Mouse (Mus musculus) megakaryocyte, embryonic 14.5 days (primary cell): Measurements from ENCODE around the gene Figla. TPM values are rescaled to one million over a fixed set of nuclear protein-coding genes. Genes with fewer than 3 reads are reported as not detected.
"Not testable (repeated sequence)": the region's sequence is repeated elsewhere in the genome, so short reads cannot be mapped to it uniquely, and the experiment has no call there.

Source experiments
- H3K27me3 ChIP-seq: replicated peaks from 2 replicates; pipeline ENCODE3; 2012; ENCODE audit warnings: inconsistent platforms
- H3K36me3 ChIP-seq: replicated peaks from 2 replicates; pipeline ENCODE3; 2012; ENCODE audit warnings: low read length, inconsistent platforms, mixed read lengths
- H3K4me1 ChIP-seq: 2 replicates; pipeline ENCODE4 v1.6.1; 2012; ENCODE audit warnings: inconsistent platforms
- H3K4me3 ChIP-seq: replicated peaks from 2 replicates; pipeline ENCODE3; 2012; ENCODE audit warnings: moderate library complexity, mild to moderate bottlenecking, inconsistent platforms
- H3K9me3 ChIP-seq: 2 replicates; pipeline ENCODE4 v1.6.1; 2012; ENCODE audit warnings: inconsistent platforms
- FLI1 ChIP-seq: IDR thresholded peaks from 2 replicates; pipeline ENCODE4 v1.6.1; 2012; ENCODE audit warnings: low read length, inconsistent platforms, mixed read lengths
- GATA1 ChIP-seq: IDR thresholded peaks from 3 replicates; pipeline ENCODE4 v1.6.1; 2012; ENCODE audit warnings: mixed read lengths, low read length, inconsistent platforms, borderline replicate concordance
- polyA plus RNA-seq: library from polyadenylated mRNA; stranded (reverse); fragments of >175 nt; gene quantifications from 2 replicates; pipeline ENCODE4 v1.2.3, GENCODE M21; 2012; ENCODE audit warnings: low replicate concordance; ENCODE audit not compliant: insufficient read depth

Figla gene
- polyA plus RNA-seq = not detected in 2 replicates

GRCm38 (mm10) chr6:86015871-86016270 is at the start of gene Figla:
Gene Figla, plus strand, starts transcription at chr6:86016171.
- Histone ChIP-seq H3K36me3 (no peaks in the 10 kb centered on the region), H3K4me1 (peaks cover 16% of the 10 kb centered on the region), H3K9me3 (no peaks in the 10 kb centered on the region), H3K27me3 (peaks cover 54% of the 10 kb centered on the region), H3K4me3 (no peak within 1 kb of the TSS)
- TF ChIP-seq FLI1 = no peak
- TF ChIP-seq GATA1 = no peak

GRCm38 (mm10) chr6:85966686-85967085 is 49.3 kb upstream of the Figla start:
- Histone ChIP-seq H3K4me3 (peak overlapping the region; percentile 26), H3K4me1 (peaks cover 41% of the 10 kb centered on the region), H3K27me3 (peaks cover 13% of the 10 kb centered on the region), H3K9me3 (no peaks in the 10 kb centered on the region), H3K36me3 (no peaks in the 10 kb centered on the region)
- no peak for TF ChIP-seq GATA1
- TF ChIP-seq FLI1 = no peak

GRCm38 (mm10) chr6:85969889-85970288 is 46.1 kb upstream of the Figla start:
- H3K4me3 ChIP-seq = no peak overlapping the region
- H3K4me1 ChIP-seq = peaks cover 39% of the 10 kb centered on the region
- no peaks in the 10 kb centered on the region for H3K9me3 ChIP-seq
- H3K27me3 ChIP-seq = peaks cover 25% of the 10 kb centered on the region
- H3K36me3 ChIP-seq = no peaks in the 10 kb centered on the region
- TF ChIP-seq GATA1 = no peak
- TF ChIP-seq FLI1 = no peak

DNA sequence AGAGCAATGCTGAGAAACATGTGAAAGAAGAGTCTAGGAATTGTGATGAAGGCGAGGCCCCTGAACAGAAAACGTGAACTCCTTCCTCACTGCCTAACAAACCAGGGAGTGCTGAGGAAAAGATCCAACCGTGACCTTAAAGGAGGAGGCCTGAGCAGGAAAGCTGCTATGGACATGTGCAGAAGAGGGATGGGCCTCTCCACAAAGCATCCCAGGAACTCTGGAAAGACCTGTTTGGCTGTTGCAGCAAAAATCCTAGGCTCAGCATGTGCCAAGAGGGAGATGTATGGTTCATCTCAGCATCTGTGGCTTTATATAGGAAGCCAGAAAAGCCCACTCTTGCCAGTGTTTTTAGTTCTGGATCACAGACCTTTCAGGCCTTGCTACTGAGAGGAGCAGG is 43.3 kb upstream of the Figla start:
- no peaks in the 10 kb centered on the region for H3K36me3 ChIP-seq
- TF ChIP-seq FLI1 (no peak), GATA1 (no peak)
- peaks cover 34% of the 10 kb centered on the region for H3K27me3 ChIP-seq
- H3K4me1 ChIP-seq = peaks cover 19% of the 10 kb centered on the region
- H3K4me3 ChIP-seq = no peak overlapping the region
- peaks cover 16% of the 10 kb centered on the region for H3K9me3 ChIP-seq

DNA sequence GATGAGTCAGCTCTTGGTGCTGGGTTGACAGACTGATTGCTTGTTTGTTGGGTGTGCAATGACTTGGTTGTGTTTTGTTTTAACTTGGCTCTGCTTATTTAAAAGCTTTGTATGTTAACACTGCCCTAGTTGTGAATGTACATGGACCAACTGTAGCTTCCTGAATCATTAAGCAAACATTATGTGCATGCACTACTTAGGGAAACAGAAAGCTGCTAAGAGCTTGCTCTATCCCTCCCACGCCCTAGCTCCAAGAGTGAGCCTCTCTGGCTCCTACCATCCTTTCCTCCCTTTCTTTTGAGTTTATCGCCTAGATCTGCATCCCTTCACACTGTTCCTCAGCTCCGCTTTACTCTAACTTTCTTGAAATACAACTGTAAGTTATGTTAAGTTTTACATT is 42.6 kb upstream of the Figla start:
- Histone ChIP-seq H3K36me3 (no peaks in the 10 kb centered on the region), H3K4me1 (peaks cover 19% of the 10 kb centered on the region), H3K9me3 (peaks cover 23% of the 10 kb centered on the region), H3K27me3 (peaks cover 32% of the 10 kb centered on the region), H3K4me3 (no peak overlapping the region)
- TF ChIP-seq GATA1 (no peak), FLI1 (no peak)

GRCm38 (mm10) chr6:85974941-85975617 is 40.9 kb upstream of the Figla start:
- Histone ChIP-seq H3K9me3 (peaks cover 34% of the 10 kb centered on the region), H3K4me1 (peaks cover 10% of the 10 kb centered on the region), H3K4me3 (no peak overlapping the region), H3K36me3 (no peaks in the 10 kb centered on the region), H3K27me3 (peaks cover 27% of the 10 kb centered on the region)
- no peak for TF ChIP-seq FLI1
- TF ChIP-seq GATA1 = no peak

GRCm38 (mm10) chr6:85975761-85976160 is 40.2 kb upstream of the Figla start:
- TF ChIP-seq GATA1 = no peak
- no peak for TF ChIP-seq FLI1
- H3K4me1 ChIP-seq = peaks cover 8% of the 10 kb centered on the region
- H3K9me3 ChIP-seq = peaks cover 34% of the 10 kb centered on the region
- no peaks in the 10 kb centered on the region for H3K36me3 ChIP-seq
- H3K4me3 ChIP-seq = no peak overlapping the region
- H3K27me3 ChIP-seq = peaks cover 24% of the 10 kb centered on the region

- H3K36me3 ChIP-seq = no peaks in the 10 kb centered on the region
- peaks cover 24% of the 10 kb centered on the region for H3K27me3 ChIP-seq
- TF ChIP-seq FLI1 (no peak), GATA1 (no peak)
- H3K4me1 ChIP-seq = peaks cover 8% of the 10 kb centered on the region
- peaks cover 34% of the 10 kb centered on the region for H3K9me3 ChIP-seq
- H3K4me3 ChIP-seq = no peak overlapping the region
Observed at GRCm38 (mm10) chr6:85976242-85976641, 39.7 kb upstream of the Figla start.

DNA sequence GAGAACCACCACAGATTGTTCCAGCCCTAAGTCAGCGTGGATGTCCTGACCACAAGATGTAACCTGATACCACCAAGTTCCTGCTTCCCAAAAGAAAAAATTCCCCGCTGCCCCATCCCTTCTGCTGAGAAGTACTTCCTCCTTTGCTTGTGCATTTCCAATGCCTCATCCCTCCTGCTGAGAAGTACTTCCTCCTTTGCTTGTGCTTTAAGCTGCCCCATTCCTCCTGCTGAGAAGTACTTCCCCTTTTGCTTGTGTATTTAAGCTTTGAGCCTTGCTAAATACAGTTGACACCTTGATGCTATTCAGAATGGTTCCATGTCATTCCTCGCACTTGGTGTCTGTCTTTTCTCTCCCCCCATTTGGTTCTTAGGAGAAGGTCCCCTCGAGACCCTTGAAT is 37.2 kb upstream of the Figla start:
- H3K4me3 ChIP-seq, H3K4me1 ChIP-seq, H3K36me3 ChIP-seq: not testable (repeated sequence)
- Histone ChIP-seq H3K27me3 (peaks cover 12% of the 10 kb centered on the region), H3K9me3 (peaks cover 37% of the 10 kb centered on the region)

DNA sequence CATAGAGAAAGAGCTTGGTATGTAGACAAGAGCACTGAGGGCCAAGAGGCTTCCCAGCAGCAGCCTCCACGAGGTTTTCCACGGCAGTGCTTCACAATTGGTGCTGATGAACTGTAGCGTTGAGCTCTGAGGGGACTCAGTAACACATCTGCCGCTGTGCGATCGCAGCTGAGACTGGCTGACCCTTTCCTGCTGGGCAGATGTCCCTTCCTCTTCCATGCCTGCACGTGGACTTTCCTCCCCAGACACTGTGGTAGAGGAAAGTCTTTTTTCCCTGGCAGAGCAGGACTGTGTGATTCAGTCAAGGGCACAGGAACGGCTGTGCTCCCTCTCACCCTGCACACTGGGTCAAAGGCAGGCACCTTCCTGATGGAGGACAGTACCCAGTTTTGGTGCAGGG is 31.6 kb upstream of the Figla start:
- peaks cover 18% of the 10 kb centered on the region for H3K9me3 ChIP-seq
- no peaks in the 10 kb centered on the region for H3K36me3 ChIP-seq
- H3K27me3 ChIP-seq = peaks cover 19% of the 10 kb centered on the region
- no peak overlapping the region for H3K4me3 ChIP-seq
- H3K4me1 ChIP-seq = peaks cover under 1% of the 10 kb centered on the region; the same call in 1 of the 2 replicates
- TF ChIP-seq GATA1 (no peak), FLI1 (no peak)

GRCm38 (mm10) chr6:85989570-85989969 is 26.4 kb upstream of the Figla start:
- Histone ChIP-seq H3K9me3 (peaks cover 11% of the 10 kb centered on the region), H3K27me3 (peaks cover 23% of the 10 kb centered on the region)
- not testable (repeated sequence) for H3K4me1 ChIP-seq, H3K4me3 ChIP-seq, H3K36me3 ChIP-seq

DNA sequence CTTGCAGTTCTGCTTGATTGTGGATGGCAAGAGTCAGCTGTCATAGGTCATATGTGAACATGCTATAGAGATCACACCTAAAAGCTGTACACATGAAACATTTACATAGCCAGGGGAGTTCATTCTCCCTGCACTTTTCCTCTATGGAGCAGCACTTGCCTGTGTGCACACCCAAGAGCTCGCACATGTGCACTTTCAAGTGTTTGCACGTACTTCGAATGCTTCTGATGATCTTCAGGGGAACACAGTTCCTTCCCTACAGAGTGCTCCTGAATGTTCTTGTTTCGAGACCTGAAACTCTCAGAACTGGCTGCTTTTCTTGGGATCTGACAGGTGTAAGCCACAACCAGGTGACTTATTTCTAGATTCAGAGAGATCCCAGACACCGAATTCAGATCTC is 25.2 kb upstream of the Figla start:
- peaks cover 20% of the 10 kb centered on the region for H3K27me3 ChIP-seq
- H3K4me3 ChIP-seq, H3K36me3 ChIP-seq, H3K4me1 ChIP-seq: not testable (repeated sequence)
- H3K9me3 ChIP-seq = peaks cover 20% of the 10 kb centered on the region
